Mouse (Mus musculus): ENCODE measurements at regions not wholly inside any gene's neighbourhood (a gene's known extent, or its start where the extent isn't known, plus 50 kb on each side); places are given as distances from the start of the nearest gene placed in this dataset.

- H3K9me3 ChIP-seq: no peaks in the 10 kb centered on the region
- no peak overlapping the region for H3K4me2 ChIP-seq (replicated peaks)
- no peak overlapping the region for H3K9ac ChIP-seq
- no peak overlapping the region for H3K27ac ChIP-seq
- H3K27me3 ChIP-seq (replicated peaks): no peaks in the 10 kb centered on the region
- no peaks in the 10 kb centered on the region for H3K4me1 ChIP-seq (replicated peaks)
- ATAC-seq: no peak
- 43% methylated on average over 3 of the region's 3 CpGs for WGBS
- no peaks in the 10 kb centered on the region for H3K36me3 ChIP-seq
- H3K4me3 ChIP-seq (replicated peaks): no peak overlapping the region
These were observed 213.1 kb upstream of the Podxl start for GRCm38 (mm10) chr6:31776841-31777240.

GRCm38 (mm10) chr6:31771916-31772315 is 208.1 kb upstream of the Podxl start:
- ATAC-seq: no peak
- no peak overlapping the region for H3K27ac ChIP-seq
- H3K4me2 ChIP-seq (replicated peaks): no peak overlapping the region
- H3K27me3 ChIP-seq (replicated peaks): no peaks in the 10 kb centered on the region
- H3K9ac ChIP-seq: no peak overlapping the region
- H3K4me3 ChIP-seq (replicated peaks): no peak overlapping the region
- WGBS: 94% methylated on average over 2 of the region's 2 CpGs
- no peaks in the 10 kb centered on the region for H3K36me3 ChIP-seq
- H3K4me1 ChIP-seq (replicated peaks): no peaks in the 10 kb centered on the region
- H3K9me3 ChIP-seq: no peaks in the 10 kb centered on the region

- Histone ChIP-seq H3K4me3 (replicated peaks) (no peak overlapping the region), H3K9ac (no peak overlapping the region), H3K36me3 (no peaks in the 10 kb centered on the region), H3K27me3 (replicated peaks) (no peaks in the 10 kb centered on the region), H3K9me3 (no peaks in the 10 kb centered on the region), H3K4me2 (replicated peaks) (no peak overlapping the region), H3K27ac (no peak overlapping the region), H3K4me1 (replicated peaks) (no peaks in the 10 kb centered on the region)
- no peak for ATAC-seq
- WGBS: 70% methylated on average over 1 of the region's 1 CpGs
These were observed 181.8 kb upstream of the Podxl start for GRCm38 (mm10) chr6:31745589-31745988.

- no peak overlapping the region for H3K9ac ChIP-seq
- WGBS: 74% methylated on average over 4 of the region's 4 CpGs
- H3K27ac ChIP-seq: no peak overlapping the region
- H3K27me3 ChIP-seq (replicated peaks): no peaks in the 10 kb centered on the region
- no peak for ATAC-seq
- no peaks in the 10 kb centered on the region for H3K9me3 ChIP-seq
- no peak overlapping the region for H3K4me3 ChIP-seq (replicated peaks)
- H3K4me2 ChIP-seq (replicated peaks): no peak overlapping the region
- H3K36me3 ChIP-seq: no peaks in the 10 kb centered on the region
- H3K4me1 ChIP-seq (replicated peaks): no peaks in the 10 kb centered on the region
These were observed 167.6 kb upstream of the Podxl start for GRCm38 (mm10) chr6:31731391-31731790.

- no peak overlapping the region for H3K4me2 ChIP-seq (replicated peaks)
These were observed 155.8 kb upstream of the Podxl start for GRCm38 (mm10) chr6:31719614-31720013.

GRCm38 (mm10) chr6:31718843-31719242 is 155.1 kb upstream of the Podxl start:
- no peaks in the 10 kb centered on the region for H3K4me1 ChIP-seq (replicated peaks)
- no peak overlapping the region for H3K27ac ChIP-seq
- no peaks in the 10 kb centered on the region for H3K9me3 ChIP-seq
- ATAC-seq: no peak
- WGBS: 85% methylated on average over 4 of the region's 4 CpGs
- H3K4me3 ChIP-seq (replicated peaks): no peak overlapping the region
- H3K9ac ChIP-seq: no peak overlapping the region
- H3K27me3 ChIP-seq (replicated peaks): no peaks in the 10 kb centered on the region
- no peak overlapping the region for H3K4me2 ChIP-seq (replicated peaks)
- H3K36me3 ChIP-seq: no peaks in the 10 kb centered on the region

More at GRCm38 (mm10) chr6:31719614-31720013, 155.8 kb upstream of the Podxl start:
- no peaks in the 10 kb centered on the region for H3K36me3 ChIP-seq
- H3K4me3 ChIP-seq (replicated peaks): no peak overlapping the region
- no peak overlapping the region for H3K9ac ChIP-seq
- WGBS: 70% methylated on average over 9 of the region's 9 CpGs
- H3K9me3 ChIP-seq: no peaks in the 10 kb centered on the region
- H3K4me1 ChIP-seq (replicated peaks): no peaks in the 10 kb centered on the region
- H3K27ac ChIP-seq: no peak overlapping the region
- ATAC-seq: no peak
- H3K27me3 ChIP-seq (replicated peaks): no peaks in the 10 kb centered on the region

GRCm38 (mm10) chr6:31717531-31717930 is 153.8 kb upstream of the Podxl start:
- ATAC-seq: no peak
- H3K27me3 ChIP-seq (replicated peaks): no peaks in the 10 kb centered on the region
- H3K27ac ChIP-seq: no peak overlapping the region
- 17% methylated on average over 12 of the region's 12 CpGs for WGBS
- no peak overlapping the region for H3K4me3 ChIP-seq (replicated peaks)
- no peaks in the 10 kb centered on the region for H3K4me1 ChIP-seq (replicated peaks)
- H3K9me3 ChIP-seq: no peaks in the 10 kb centered on the region
- H3K36me3 ChIP-seq: no peaks in the 10 kb centered on the region
- no peak overlapping the region for H3K4me2 ChIP-seq (replicated peaks)
- no peak overlapping the region for H3K9ac ChIP-seq

GRCm38 (mm10) chr6:31707256-31707655 is 143.5 kb upstream of the Podxl start:
- Histone ChIP-seq H3K4me1 (replicated peaks) (no peaks in the 10 kb centered on the region), H3K4me2 (replicated peaks) (no peak overlapping the region), H3K27ac (no peak overlapping the region), H3K9me3 (no peaks in the 10 kb centered on the region), H3K36me3 (no peaks in the 10 kb centered on the region), H3K27me3 (replicated peaks) (no peaks in the 10 kb centered on the region), H3K9ac (no peak overlapping the region), H3K4me3 (replicated peaks) (no peak overlapping the region)
- no peak for ATAC-seq
- WGBS: 69% methylated on average over 3 of the region's 3 CpGs

GRCm38 (mm10) chr6:31704191-31704590 is 140.4 kb upstream of the Podxl start:
- Histone ChIP-seq H3K9me3 (no peaks in the 10 kb centered on the region), H3K36me3 (no peaks in the 10 kb centered on the region), H3K4me3 (replicated peaks) (no peak overlapping the region), H3K27ac (no peak overlapping the region), H3K27me3 (replicated peaks) (0 out of 2 replicates have a peak, but pooled peaks cover 3% of the 10 kb centered on the region), H3K4me1 (replicated peaks) (no peaks in the 10 kb centered on the region), H3K4me2 (replicated peaks) (no peak overlapping the region), H3K9ac (no peak overlapping the region)
- 71% methylated on average over 6 of the region's 6 CpGs for WGBS
- ATAC-seq: no peak

GRCm38 (mm10) chr6:31702931-31703330 is 139.2 kb upstream of the Podxl start:
- Histone ChIP-seq H3K27me3 (replicated peaks) (0 out of 2 replicates have a peak, but pooled peaks cover 3% of the 10 kb centered on the region), H3K9me3 (no peaks in the 10 kb centered on the region), H3K4me1 (replicated peaks) (no peaks in the 10 kb centered on the region), H3K27ac (no peak overlapping the region), H3K9ac (no peak overlapping the region), H3K36me3 (no peaks in the 10 kb centered on the region), H3K4me3 (replicated peaks) (no peak overlapping the region), H3K4me2 (replicated peaks) (no peak overlapping the region)
- 31% methylated on average over 7 of the region's 7 CpGs for WGBS
- no peak for ATAC-seq

GRCm38 (mm10) chr6:31695885-31696284 is 132.1 kb upstream of the Podxl start:
- Histone ChIP-seq H3K4me3 (replicated peaks) (no peak overlapping the region), H3K36me3 (no peaks in the 10 kb centered on the region), H3K4me1 (replicated peaks) (no peaks in the 10 kb centered on the region), H3K27me3 (replicated peaks) (no peaks in the 10 kb centered on the region), H3K9me3 (no peaks in the 10 kb centered on the region), H3K9ac (no peak overlapping the region), H3K27ac (no peak overlapping the region), H3K4me2 (replicated peaks) (no peak overlapping the region)
- no peak for ATAC-seq
- 54% methylated on average over 3 of the region's 3 CpGs for WGBS

- Histone ChIP-seq H3K27me3 (replicated peaks) (no peaks in the 10 kb centered on the region), H3K4me2 (replicated peaks) (no peak overlapping the region), H3K36me3 (no peaks in the 10 kb centered on the region), H3K27ac (no peak overlapping the region), H3K9me3 (no peaks in the 10 kb centered on the region), H3K9ac (no peak overlapping the region), H3K4me3 (replicated peaks) (no peak overlapping the region), H3K4me1 (replicated peaks) (no peaks in the 10 kb centered on the region)
- WGBS: 75% methylated on average over 1 of the region's 1 CpGs
- no peak for ATAC-seq
These were observed 129.3 kb upstream of the Podxl start for GRCm38 (mm10) chr6:31693047-31693446.

- no peak for ATAC-seq
- Histone ChIP-seq H3K4me1 (replicated peaks) (no peaks in the 10 kb centered on the region), H3K9ac (no peak overlapping the region), H3K4me3 (replicated peaks) (no peak overlapping the region), H3K9me3 (no peaks in the 10 kb centered on the region), H3K27me3 (replicated peaks) (no peaks in the 10 kb centered on the region), H3K4me2 (replicated peaks) (no peak overlapping the region), H3K36me3 (no peaks in the 10 kb centered on the region), H3K27ac (no peak overlapping the region)
- 75% methylated on average over 6 of the region's 6 CpGs for WGBS
These were observed 128.2 kb upstream of the Podxl start for GRCm38 (mm10) chr6:31692024-31692423.

All from intestine, embryonic 15.5 days (tissue).